Mouse (Mus musculus) thymus, adult 2 months (tissue): Measurements from ENCODE around the gene Ephx4. TPM values are rescaled to one million over a fixed set of nuclear protein-coding genes. Genes with fewer than 3 reads are reported as not detected.
A peak's percentile ranks its signal among the peaks of the same experiment; 100 is the strongest.

Source experiments
- DNase-seq: peaks from one replicate; pipeline ENCODE4 v3.0.0; 2021
- H3K27ac ChIP-seq: fragments of 200-500 bp; 2 replicates; pipeline ENCODE4 v1.5.1; 2012; ENCODE audit warnings: low read length, control low read depth; ENCODE audit not compliant: control insufficient read depth, insufficient read depth
- H3K27me3 ChIP-seq: fragments of 200-500 bp; 2 replicates; pipeline ENCODE4 v1.6.1; 2012; ENCODE audit warnings: mild to moderate bottlenecking, low read length, moderate library complexity, mixed read lengths; ENCODE audit not compliant: control insufficient read depth, insufficient read depth
- H3K36me3 ChIP-seq: fragments of 200-500 bp; 2 replicates; pipeline ENCODE4 v1.6.1; 2012; ENCODE audit warnings: mild to moderate bottlenecking, low read length, moderate library complexity; ENCODE audit not compliant: control insufficient read depth, insufficient read depth
- H3K4me1 ChIP-seq: fragments of 200-500 bp; replicated peaks from 2 replicates; pipeline ENCODE4 v1.6.1; 2012; ENCODE audit warnings: low read length; ENCODE audit not compliant: control insufficient read depth, insufficient read depth
- H3K4me3 ChIP-seq: fragments of 200-500 bp; 2 replicates; pipeline ENCODE4 v1.5.1; 2012; ENCODE audit warnings: mild to moderate bottlenecking, low read length, control low read depth, moderate library complexity; ENCODE audit not compliant: control insufficient read depth, insufficient read depth
- CTCF ChIP-seq: fragments of 200-500 bp; IDR thresholded peaks from 2 replicates; pipeline ENCODE4 v1.5.1; 2012; ENCODE audit warnings: mild to moderate bottlenecking, control low read depth, low read length, moderate library complexity, borderline replicate concordance; ENCODE audit not compliant: control insufficient read depth, poor library complexity, insufficient read depth; ENCODE audit errors: extremely low read depth
- POLR2A ChIP-seq: fragments of 200-500 bp; IDR thresholded peaks from 2 replicates; pipeline ENCODE4 v1.6.1; 2012; ENCODE audit warnings: mild to moderate bottlenecking, low read length, control low read depth, moderate library complexity; ENCODE audit not compliant: control insufficient read depth, poor library complexity, insufficient read depth; ENCODE audit errors: extremely low read depth
- WGBS: fragments of 180-500 bp; shearing (Covaris S2); methylation state at CpG from one replicate; pipeline ENCODE4 v1.1.7; 2018; 5-methylcytosine and 5-hydroxymethylcytosine counted together
- polyA plus RNA-seq: library from polyadenylated mRNA; depleted of rRNA; stranded (reverse); fragments of >200 nt; gene quantifications from 2 replicates; pipeline ENCODE4 v1.2.3, GENCODE M21; 2012

The Ephx4 gene
- polyA plus RNA-seq, 1 experiment: 1.3 TPM

- no peak for TF ChIP-seq CTCF
- TF ChIP-seq POLR2A: no peak
- Histone ChIP-seq H3K27ac (no peak overlapping the region), H3K4me3 (peak overlapping the region; percentile 76), H3K4me1 (peaks cover 13% of the 10 kb centered on the region; the same call in 1 of the 2 replicates), H3K27me3 (peaks cover 4% of the 10 kb centered on the region; the same call in 1 of the 2 replicates), H3K36me3 (no peaks in the 10 kb centered on the region)
- 2% methylated on average over 58 of the region's 80 CpGs for WGBS
- peak; percentile 23 for DNase-seq
Observed at GRCm38 (mm10) chr5:107403011-107403946, 743 bp downstream of the Ephx4 start.

GRCm38 (mm10) chr5:107403947-107404684, 1.6 kb downstream of the Ephx4 start:
- no peak for DNase-seq
- H3K27ac ChIP-seq: no peak overlapping the region
- peaks cover 4% of the 10 kb centered on the region; the same call in 1 of the 2 replicates for H3K27me3 ChIP-seq
- H3K4me1 ChIP-seq: peaks cover 13% of the 10 kb centered on the region; the same call in 1 of the 2 replicates
- peak overlapping the region; percentile 76 for H3K4me3 ChIP-seq
- H3K36me3 ChIP-seq: no peaks in the 10 kb centered on the region
- WGBS: 42% methylated on average over 12 of the region's 12 CpGs
- TF ChIP-seq POLR2A: no peak
- TF ChIP-seq CTCF: no peak

GRCm38 (mm10) chr5:107405361-107405760, 2.8 kb downstream of the Ephx4 start:
- 99% methylated on average over 4 of the region's 4 CpGs for WGBS
- no peak for DNase-seq

GRCm38 (mm10) chr5:107410305-107410704, 7.8 kb downstream of the Ephx4 start:
- Histone ChIP-seq H3K4me1 (no peaks in the 10 kb centered on the region), H3K27ac (no peak overlapping the region), H3K4me3 (no peak overlapping the region), H3K36me3 (no peaks in the 10 kb centered on the region), H3K27me3 (no peaks in the 10 kb centered on the region)
- WGBS: 95% methylated on average over 1 of the region's 1 CpGs
- DNase-seq: no peak
- TF ChIP-seq CTCF (no peak), POLR2A (no peak)

More at GRCm38 (mm10) chr5:107405361-107405760, 2.8 kb downstream of the Ephx4 start:
- Histone ChIP-seq H3K27me3 (peaks cover 4% of the 10 kb centered on the region; the same call in 1 of the 2 replicates), H3K4me3 (no peak overlapping the region), H3K36me3 (no peaks in the 10 kb centered on the region), H3K27ac (no peak overlapping the region), H3K4me1 (peaks cover 13% of the 10 kb centered on the region; the same call in 1 of the 2 replicates)
- TF ChIP-seq POLR2A: no peak
- TF ChIP-seq CTCF: no peak

- DNase-seq: no peak
- H3K4me1 ChIP-seq: no peaks in the 10 kb centered on the region
- no peak overlapping the region for H3K4me3 ChIP-seq
- H3K27me3 ChIP-seq: no peaks in the 10 kb centered on the region
- H3K27ac ChIP-seq: no peak overlapping the region
- TF ChIP-seq POLR2A (no peak), CTCF (no peak)
- 89% methylated on average over 4 of the region's 4 CpGs for WGBS
- H3K36me3 ChIP-seq: no peaks in the 10 kb centered on the region
Observed at GRCm38 (mm10) chr5:107411326-107411725, 8.8 kb downstream of the Ephx4 start.

- 91% methylated on average over 2 of the region's 2 CpGs for WGBS
- Histone ChIP-seq H3K36me3 (no peaks in the 10 kb centered on the region), H3K4me3 (no peak overlapping the region)
Observed at GRCm38 (mm10) chr5:107412285-107412684, 9.7 kb downstream of the Ephx4 start.

More at GRCm38 (mm10) chr5:107412285-107412684, 9.7 kb downstream of the Ephx4 start:
- no peaks in the 10 kb centered on the region for H3K27me3 ChIP-seq
- H3K4me1 ChIP-seq: no peaks in the 10 kb centered on the region
- H3K27ac ChIP-seq: no peak overlapping the region
- TF ChIP-seq CTCF (no peak), POLR2A (no peak)
- no peak for DNase-seq
